Mouse (Mus musculus) small intestine, adult 2 months (tissue): ENCODE measurements around the gene Tnk1.

Experiments
- CTCF ChIP-seq: fragments of 200-500 bp; IDR thresholded peaks from 2 replicates; pipeline ENCODE4 v1.5.1; 2012; ENCODE audit warnings: low read depth, mild to moderate bottlenecking, control low read depth, inconsistent platforms, low read length, moderate library complexity, mixed read lengths; ENCODE audit not compliant: insufficient replicate concordance, insufficient read length; ENCODE audit errors: extremely low read depth
- POLR2A ChIP-seq: fragments of 200-500 bp; IDR thresholded peaks from 2 replicates; pipeline ENCODE4 v1.6.1; 2012; ENCODE audit warnings: low read depth, mild to moderate bottlenecking, control low read depth, inconsistent platforms, low read length, moderate library complexity

DNA sequence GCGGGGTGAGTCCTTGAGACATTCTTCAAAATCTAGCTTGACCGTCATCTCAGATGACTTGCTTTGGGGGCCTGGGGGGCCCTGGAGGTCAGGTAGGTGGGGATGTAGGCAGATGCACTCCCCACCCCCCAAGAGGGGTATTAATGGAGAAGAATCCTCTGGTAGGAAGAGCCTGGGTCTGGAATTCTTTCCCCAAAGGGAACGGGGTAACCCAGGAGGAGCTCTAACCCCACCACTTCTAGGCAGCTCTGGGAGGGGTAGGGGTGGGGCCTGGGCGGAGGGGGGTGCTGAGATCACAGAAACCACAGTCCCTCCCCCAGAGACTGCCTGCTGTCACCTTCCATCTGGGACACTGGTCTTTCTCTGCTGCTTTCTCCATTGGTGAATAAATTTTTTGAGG is 36.8 kb upstream of the Tnk1 start, which contains the start of gene Acap1:
- TF ChIP-seq CTCF, result no peak
- no peak for TF ChIP-seq POLR2A
